Mouse (Mus musculus) C2C12 (cell line): Measurements from ENCODE around the gene Kmt2d. TPM values are rescaled to one million over a fixed set of nuclear protein-coding genes. Genes with fewer than 3 reads are reported as not detected.

Source experiments
- H3K27me3 ChIP-seq: one replicate; pipeline ENCODE4 v1.6.1; 2011; ENCODE audit not compliant: control insufficient read depth, insufficient read depth, insufficient read length
- H3K36me3 ChIP-seq: one replicate; pipeline ENCODE4 v1.6.1; 2011; ENCODE audit not compliant: control insufficient read depth, insufficient read depth
- H3K4me3 ChIP-seq: one replicate; pipeline ENCODE4 v1.5.1; 2011; ENCODE audit warnings: mild to moderate bottlenecking, control low read depth; ENCODE audit not compliant: poor library complexity, insufficient read depth, severe bottlenecking
- H3K79me2 ChIP-seq: one replicate; pipeline ENCODE4 v1.6.1; 2011; ENCODE audit not compliant: control insufficient read depth, insufficient read depth
- H3K79me3 ChIP-seq: one replicate; pipeline ENCODE4 v1.6.1; 2011; ENCODE audit warnings: low read depth, control low read depth
- H3ac ChIP-seq: one replicate; pipeline ENCODE3; 2011; ENCODE audit warnings: low read depth; ENCODE audit not compliant: control insufficient read depth, insufficient read length
- CEBPB ChIP-seq: IDR thresholded peaks from one replicate; pipeline ENCODE4 v1.6.1; 2011; ENCODE audit warnings: low read depth, mild to moderate bottlenecking, control low read depth, moderate library complexity
- CTCF ChIP-seq: IDR thresholded peaks from one replicate; pipeline ENCODE4 v1.5.1; 2011; ENCODE audit not compliant: control insufficient read depth, insufficient read depth, insufficient read length
- FOSL1 ChIP-seq: IDR thresholded peaks from one replicate; pipeline ENCODE4 v1.8.0; 2011; ENCODE audit warnings: mild to moderate bottlenecking, low read length; ENCODE audit not compliant: poor library complexity, insufficient read depth, severe bottlenecking
- MAX ChIP-seq: IDR thresholded peaks from one replicate; pipeline ENCODE4 v1.6.1; 2011; ENCODE audit warnings: mild to moderate bottlenecking, control low read depth
- MYOD1 ChIP-seq: IDR thresholded peaks from one replicate; pipeline ENCODE4 v1.6.1; 2011; ENCODE audit warnings: low read depth; ENCODE audit not compliant: control insufficient read depth, insufficient read length
- MYOG ChIP-seq: IDR thresholded peaks from one replicate; pipeline ENCODE4 v1.6.1; 2011; ENCODE audit not compliant: control insufficient read depth, insufficient read length; ENCODE audit errors: extremely low read depth
- USF1 ChIP-seq: IDR thresholded peaks from one replicate; pipeline ENCODE4 v1.6.1; 2011; ENCODE audit warnings: low read depth, mild to moderate bottlenecking, control low read depth, moderate library complexity
- polyA plus RNA-seq: library from polyadenylated mRNA; unstranded; fragments of >200 nt; fragmentation: generic; extraction: Trizol; gene quantifications from one replicate; pipeline ENCODE4 v1.2.1, GENCODE M21; 2012; ENCODE audit warnings: missing spikeins

The Kmt2d gene
- polyA plus RNA-seq, 1 experiment, result 23.8 TPM

DNA sequence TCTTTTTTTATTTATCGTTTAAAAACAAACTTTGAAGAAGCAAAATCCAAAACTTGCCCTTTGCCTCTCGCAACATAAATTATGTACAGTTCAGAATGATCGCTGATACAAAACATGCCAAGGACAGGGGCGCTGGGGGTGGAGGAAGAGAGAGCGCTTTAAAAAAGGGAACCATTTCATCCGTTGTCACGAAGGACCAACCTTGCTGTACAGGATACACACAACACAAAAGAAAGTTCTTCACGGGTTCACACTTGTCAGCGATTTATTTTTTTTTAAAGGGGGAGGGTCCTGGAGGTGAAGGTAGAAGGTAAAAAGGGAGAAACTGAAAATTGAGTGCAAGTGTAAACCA, 39.3 kb downstream of the Kmt2d start:
- peaks cover 28% of the 10 kb centered on the region for H3K79me3 ChIP-seq
- TF ChIP-seq MYOD1, result no peak
- no peak for TF ChIP-seq FOSL1
- no peak for TF ChIP-seq MAX
- TF ChIP-seq MYOG, result no peak
- no peak for TF ChIP-seq CTCF
- no peak for TF ChIP-seq CEBPB
- no peak for TF ChIP-seq USF1
- H3K27me3 ChIP-seq, result no peaks in the 10 kb centered on the region
- peaks cover 47% of the 10 kb centered on the region for H3K36me3 ChIP-seq
- H3K4me3 ChIP-seq, result peak overlapping the region; percentile 99
- peak overlapping the region; percentile 43 for H3ac ChIP-seq
- peaks cover 45% of the 10 kb centered on the region for H3K79me2 ChIP-seq

- Histone ChIP-seq H3K36me3 (peaks cover 40% of the 10 kb centered on the region), H3K79me2 (peaks cover 51% of the 10 kb centered on the region), H3K79me3 (peaks cover 32% of the 10 kb centered on the region), H3K27me3 (no peaks in the 10 kb centered on the region), H3ac (peak within 1 kb of the TSS; percentile 68), H3K4me3 (peak within 1 kb of the TSS; percentile 99)
- peak; percentile 92 for TF ChIP-seq CTCF
- no peak for TF ChIP-seq USF1
- TF ChIP-seq MAX, result peak; percentile 73
- no peak for TF ChIP-seq MYOG
- TF ChIP-seq MYOD1, result no peak
- TF ChIP-seq CEBPB, result peak; percentile 85
- no peak for TF ChIP-seq FOSL1
These were observed 40.0 kb downstream of the Kmt2d start, which contains the start of gene Prkag1 for GRCm38 (mm10) chr15:98830736-98831683. Gene Prkag1 (minus strand): TSS chr15:98831521.

DNA sequence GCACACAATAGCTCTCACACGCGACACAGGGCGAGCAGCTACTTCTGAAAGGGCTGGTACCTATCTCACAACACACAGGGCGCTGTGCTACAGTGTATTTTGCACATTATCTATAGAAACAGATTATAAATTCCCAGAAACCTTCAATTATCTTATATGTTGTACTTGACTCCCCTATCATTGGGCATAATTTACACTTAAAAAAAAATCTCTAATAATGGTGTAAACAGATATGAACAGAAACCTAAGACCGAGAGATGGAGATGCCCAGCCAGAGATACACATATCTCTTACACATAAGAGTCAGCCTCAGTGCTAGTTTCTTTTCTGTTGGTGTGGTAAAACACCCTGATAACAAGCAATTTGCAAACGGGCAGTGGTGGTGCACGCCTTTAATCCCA, 43.4 kb downstream of the Kmt2d start:
- no peaks in the 10 kb centered on the region for H3K27me3 ChIP-seq
- peaks cover 60% of the 10 kb centered on the region for H3K79me2 ChIP-seq
- peaks cover 42% of the 10 kb centered on the region for H3K36me3 ChIP-seq
- H3K4me3 ChIP-seq, result no peak overlapping the region
- H3ac ChIP-seq, result no peak overlapping the region
- H3K79me3 ChIP-seq, result peaks cover 32% of the 10 kb centered on the region
- TF ChIP-seq CEBPB, result no peak

DNA sequence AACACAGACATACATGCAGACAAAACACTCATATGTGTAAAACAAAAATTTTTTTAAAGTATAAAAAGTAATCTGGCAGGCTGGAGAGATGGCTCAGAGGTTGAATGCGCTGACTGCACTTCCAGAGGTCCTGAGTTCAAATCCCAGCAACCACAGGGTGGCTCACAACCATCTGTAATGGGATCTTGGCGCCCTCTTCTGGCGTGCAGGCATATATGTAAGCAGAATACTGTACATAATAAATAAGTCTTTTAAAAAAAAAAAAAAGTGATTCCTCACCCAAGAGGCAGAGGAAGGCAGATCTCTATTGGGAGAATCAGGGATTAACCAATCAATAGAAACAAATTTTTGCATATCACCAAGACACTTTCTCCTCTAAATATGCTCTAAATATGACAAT, 47.6 kb downstream of the Kmt2d start:
- TF ChIP-seq MYOG, result no peak
- TF ChIP-seq USF1, result no peak
- TF ChIP-seq FOSL1, result no peak
- no peak for TF ChIP-seq CEBPB
- Histone ChIP-seq H3K36me3 (peaks cover 69% of the 10 kb centered on the region), H3K79me3 (peaks cover 15% of the 10 kb centered on the region), H3K27me3 (no peaks in the 10 kb centered on the region), H3K4me3 (no peak overlapping the region), H3K79me2 (peaks cover 33% of the 10 kb centered on the region), H3ac (no peak overlapping the region)

DNA sequence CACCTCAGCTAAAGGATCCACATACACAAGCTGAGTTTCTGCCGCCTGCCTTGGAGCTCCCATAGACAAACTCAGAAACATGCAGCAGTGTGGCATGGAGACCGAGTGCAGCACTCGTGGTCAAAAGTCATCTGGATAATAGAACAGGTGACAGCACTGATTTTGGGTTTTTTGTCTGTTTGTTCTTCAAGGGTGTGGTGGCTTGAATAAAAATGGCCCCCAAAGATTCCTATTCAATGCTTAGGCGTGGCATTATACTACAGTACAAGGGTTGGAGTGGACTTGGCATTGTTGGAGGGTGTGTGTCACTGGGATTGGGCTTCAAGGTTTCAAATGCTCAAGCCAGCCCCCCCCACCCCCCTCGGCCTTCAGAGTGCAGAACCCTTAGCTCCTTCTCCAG, 48.9 kb downstream of the Kmt2d start:
- H3K36me3 ChIP-seq, result peaks cover 61% of the 10 kb centered on the region
- H3K4me3 ChIP-seq, result no peak overlapping the region

DNA sequence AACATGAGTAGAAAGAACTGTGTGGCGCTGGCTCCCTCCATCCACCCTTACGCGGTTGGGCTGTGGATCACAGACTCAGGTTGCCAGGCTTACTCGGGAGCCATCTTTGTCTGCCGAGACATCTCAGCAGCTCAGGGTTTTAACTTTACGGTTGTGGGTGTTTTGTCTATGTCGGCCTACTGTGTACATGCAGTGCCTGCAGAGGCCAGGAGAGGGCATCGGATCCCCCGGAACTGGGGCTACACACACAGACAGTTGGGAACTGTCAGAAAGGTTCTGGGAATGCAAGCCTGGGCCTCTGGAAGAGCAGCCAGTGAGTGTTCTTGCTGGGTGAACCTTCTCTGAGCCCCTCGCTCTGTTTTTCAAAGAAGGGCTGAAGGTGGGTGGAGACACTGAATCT, 49.6 kb downstream of the Kmt2d start:
- H3K27me3 ChIP-seq, result no peaks in the 10 kb centered on the region
- H3K36me3 ChIP-seq, result peaks cover 67% of the 10 kb centered on the region
- H3K79me3 ChIP-seq, result peaks cover 2% of the 10 kb centered on the region
- TF ChIP-seq CTCF (peak; percentile 41), FOSL1 (no peak)
- peaks cover 13% of the 10 kb centered on the region for H3K79me2 ChIP-seq
- H3ac ChIP-seq, result no peak overlapping the region
- H3K4me3 ChIP-seq, result no peak overlapping the region

More for the DNA sequence above, 48.9 kb downstream of the Kmt2d start:
- Histone ChIP-seq H3ac (no peak overlapping the region), H3K27me3 (no peaks in the 10 kb centered on the region), H3K79me2 (peaks cover 20% of the 10 kb centered on the region), H3K79me3 (peaks cover 6% of the 10 kb centered on the region)
- TF ChIP-seq FOSL1, result no peak
